Mouse (Mus musculus) neural tube, embryonic 15.5 days (tissue): Measurements from ENCODE around the gene Rbp2. TPM values are rescaled to one million over a fixed set of nuclear protein-coding genes. Genes with fewer than 3 reads are reported as not detected.

Experiments used
- ATAC-seq: fragments of 200-750 bp; cut with Nextera tagmentation; 2 replicates; pipeline ENCODE4 v1.8.0; 2017; ENCODE audit warnings: mild to moderate bottlenecking, moderate TSS enrichment, moderate library complexity; ENCODE audit not compliant: low FRiP score
- H3K27ac ChIP-seq: fragments of 300-500 bp; sonication (generic); replicated peaks from 2 replicates; pipeline ENCODE4 v1.5.1; 2015; ENCODE audit warnings: mild to moderate bottlenecking, inconsistent platforms
- H3K27me3 ChIP-seq: fragments of 300-500 bp; sonication (generic); replicated peaks from 2 replicates; pipeline ENCODE4 v1.6.1; 2015; ENCODE audit warnings: inconsistent platforms
- H3K36me3 ChIP-seq: fragments of 300-500 bp; sonication (generic); 2 replicates; pipeline ENCODE4 v1.6.1; 2015; ENCODE audit warnings: inconsistent platforms
- H3K4me1 ChIP-seq: fragments of 300-500 bp; sonication (generic); 2 replicates; pipeline ENCODE4 v1.6.1; 2015; ENCODE audit warnings: inconsistent platforms
- H3K4me2 ChIP-seq: fragments of 300-500 bp; sonication (generic); 2 replicates; pipeline ENCODE4 v1.6.1; 2015; ENCODE audit warnings: inconsistent platforms, mild to moderate bottlenecking, moderate library complexity
- H3K4me3 ChIP-seq: fragments of 300-500 bp; sonication (generic); replicated peaks from 2 replicates; pipeline ENCODE4 v1.5.1; 2015; ENCODE audit warnings: mild to moderate bottlenecking, inconsistent platforms
- H3K9ac ChIP-seq: fragments of 300-500 bp; sonication (generic); replicated peaks from 2 replicates; pipeline ENCODE4 v1.6.1; 2015; ENCODE audit warnings: mild to moderate bottlenecking, inconsistent platforms
- H3K9me3 ChIP-seq: fragments of 300-500 bp; sonication (generic); replicated peaks from 2 replicates; pipeline ENCODE4 v1.6.1; 2016; ENCODE audit warnings: inconsistent platforms
- WGBS: fragments of 180-500 bp; shearing (Covaris S2); methylation state at CpG from one replicate; pipeline ENCODE4 v1.1.7; 2015; ENCODE audit warnings: mixed read lengths; 5-methylcytosine and 5-hydroxymethylcytosine counted together
- polyA plus RNA-seq: library from polyadenylated mRNA; unstranded; fragments of >200 nt; fragmentation: Nextera tagmentation; extraction: Ambion mirVana; gene quantifications from 2 replicates; pipeline ENCODE4 v1.2.1, GENCODE M21; 2015

Rbp2 gene
- polyA plus RNA-seq, 1 experiment from 2014 or later: 1.4 TPM

DNA sequence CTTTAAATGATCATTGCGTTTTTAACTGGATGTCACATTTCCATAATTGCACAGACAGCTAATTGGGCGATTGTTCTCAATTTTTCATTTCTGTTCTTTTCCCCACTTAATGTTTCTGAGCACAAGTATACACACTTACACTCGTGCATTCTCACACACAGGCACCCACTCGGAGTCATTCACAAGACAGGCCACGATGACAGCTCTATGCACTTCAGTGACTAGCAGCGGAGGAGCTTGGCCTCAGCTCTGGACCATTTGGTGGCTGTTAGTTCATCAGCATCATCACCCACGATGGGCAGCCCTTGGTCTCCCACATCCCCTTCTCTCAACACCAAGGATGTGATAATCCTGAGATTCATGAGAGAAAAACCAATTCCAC is 39.6 kb downstream of the Rbp2 start:
- no peak overlapping the region for H3K4me2 ChIP-seq
- ATAC-seq: no peak
- no peaks in the 10 kb centered on the region for H3K27me3 ChIP-seq
- 30% methylated on average over 7 of the region's 7 CpGs for WGBS
- H3K4me3 ChIP-seq: no peak overlapping the region
- H3K9ac ChIP-seq: no peak overlapping the region
- peak overlapping the region; percentile 66; the same call in 1 of the 2 replicates for H3K27ac ChIP-seq
- H3K4me1 ChIP-seq: peaks cover 20% of the 10 kb centered on the region
- no peaks in the 10 kb centered on the region for H3K9me3 ChIP-seq
- H3K36me3 ChIP-seq: no peaks in the 10 kb centered on the region

DNA sequence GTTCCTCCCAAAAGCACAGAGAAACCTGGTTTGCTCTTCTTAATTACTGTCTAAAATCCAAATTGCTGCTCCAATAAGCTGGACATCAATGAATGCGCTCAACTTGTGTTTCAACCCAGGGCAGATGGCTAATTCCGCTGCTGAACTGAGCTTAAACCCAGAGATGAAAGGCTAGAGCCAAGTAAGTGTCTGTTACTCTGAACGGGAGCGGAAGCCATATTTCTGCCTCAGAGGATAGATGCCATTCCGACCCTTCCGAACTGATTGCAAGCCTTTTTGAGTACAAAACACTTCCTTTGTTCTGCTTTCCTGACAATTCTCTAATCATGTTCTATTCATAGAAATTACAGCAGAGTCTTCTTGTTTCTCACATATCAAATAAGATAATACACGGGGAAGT is 41.3 kb downstream of the Rbp2 start:
- no peak overlapping the region for H3K9ac ChIP-seq
- H3K4me2 ChIP-seq: no peak overlapping the region
- H3K27me3 ChIP-seq: no peaks in the 10 kb centered on the region
- no peak overlapping the region for H3K4me3 ChIP-seq
- H3K4me1 ChIP-seq: peaks cover 20% of the 10 kb centered on the region
- 75% methylated on average over 7 of the region's 7 CpGs for WGBS
- H3K36me3 ChIP-seq: no peaks in the 10 kb centered on the region
- H3K27ac ChIP-seq: no peak overlapping the region
- H3K9me3 ChIP-seq: no peaks in the 10 kb centered on the region
- ATAC-seq: no peak

DNA sequence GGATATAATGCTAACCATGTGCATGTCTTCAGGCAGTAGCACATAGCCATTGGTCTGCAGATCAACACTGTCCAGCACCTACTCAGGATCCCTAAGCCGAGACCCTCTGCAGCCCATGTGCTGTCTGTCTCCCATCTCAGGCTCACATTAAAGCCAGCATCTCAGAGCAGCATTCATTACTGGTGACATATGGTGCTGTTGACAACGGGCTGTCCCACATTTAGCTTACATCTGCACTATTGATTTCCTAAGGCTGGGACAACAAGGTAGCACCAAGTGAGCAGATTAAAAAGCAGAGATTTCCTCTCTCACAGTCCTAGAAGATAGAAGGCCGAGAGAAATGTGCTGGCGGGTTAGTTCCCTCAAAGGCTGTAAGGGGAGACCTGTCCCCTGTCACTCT is 43.9 kb downstream of the Rbp2 start:
- ATAC-seq: no peak
- WGBS: 77% methylated on average over 4 of the region's 4 CpGs
- H3K9me3 ChIP-seq: no peaks in the 10 kb centered on the region
- no peaks in the 10 kb centered on the region for H3K27me3 ChIP-seq
- no peak overlapping the region for H3K27ac ChIP-seq
- no peak overlapping the region for H3K4me3 ChIP-seq
- H3K4me2 ChIP-seq: no peak overlapping the region
- H3K36me3 ChIP-seq: no peaks in the 10 kb centered on the region
- peaks cover 9% of the 10 kb centered on the region for H3K4me1 ChIP-seq
- no peak overlapping the region for H3K9ac ChIP-seq

DNA sequence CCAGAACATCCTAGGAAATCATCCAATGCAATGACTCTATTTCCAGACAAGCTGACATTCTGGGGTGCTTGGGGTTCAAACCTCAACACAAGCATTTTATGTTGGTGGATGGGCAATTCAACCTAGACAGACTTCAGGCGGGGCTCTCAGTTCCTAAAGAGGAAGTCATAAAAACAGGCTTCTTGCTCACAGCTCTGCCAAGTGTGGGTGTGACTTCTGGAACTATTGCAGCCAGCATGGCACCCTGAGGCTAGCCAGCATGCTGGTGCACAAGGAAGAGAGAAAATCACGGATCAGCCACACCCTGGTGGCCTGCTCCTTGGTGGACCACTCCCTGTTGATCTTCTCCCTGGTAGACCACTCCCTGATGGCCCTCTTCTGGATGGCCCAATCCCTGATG is 45.1 kb downstream of the Rbp2 start:
- Histone ChIP-seq H3K4me2 (no peak overlapping the region), H3K36me3 (no peaks in the 10 kb centered on the region), H3K9me3 (no peaks in the 10 kb centered on the region), H3K9ac (no peak overlapping the region), H3K4me1 (no peaks in the 10 kb centered on the region), H3K4me3 (no peak overlapping the region), H3K27ac (no peak overlapping the region), H3K27me3 (no peaks in the 10 kb centered on the region)
- no peak for ATAC-seq
- 58% methylated on average over 2 of the region's 2 CpGs for WGBS

DNA sequence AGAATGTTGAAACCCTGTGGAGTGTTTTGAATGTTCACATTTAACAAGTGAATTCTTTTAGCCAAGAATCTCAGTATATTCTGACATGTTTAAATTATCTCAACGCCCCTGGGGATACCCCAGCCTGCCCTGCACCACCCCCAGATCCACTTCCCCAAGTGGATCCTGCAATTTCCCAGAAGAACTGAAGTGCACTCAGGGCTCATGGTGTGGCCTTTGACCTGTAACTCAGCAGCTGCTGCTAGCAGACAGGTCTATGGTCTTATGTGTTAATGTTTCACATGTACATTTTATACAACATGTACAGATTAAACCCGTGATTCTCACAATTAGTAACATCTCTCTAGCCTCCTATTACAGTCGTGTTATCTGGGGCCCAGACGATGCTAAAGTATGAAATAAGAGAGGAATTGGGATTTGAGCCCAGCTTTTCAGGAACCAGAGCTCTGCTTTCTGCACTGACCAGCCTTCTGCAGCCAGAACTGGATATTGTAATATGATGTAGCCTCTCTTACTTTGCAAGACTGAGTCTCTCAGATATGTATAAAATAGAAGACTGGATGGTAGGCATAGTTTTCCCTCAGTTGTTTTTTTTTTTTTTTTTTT is 48.9 kb downstream of the Rbp2 start:
- no peaks in the 10 kb centered on the region for H3K27me3 ChIP-seq
- H3K9ac ChIP-seq: no peak overlapping the region
- 79% methylated on average over 4 of the region's 4 CpGs for WGBS
- no peaks in the 10 kb centered on the region for H3K9me3 ChIP-seq
- H3K4me3 ChIP-seq: no peak overlapping the region
- ATAC-seq: no peak
- no peaks in the 10 kb centered on the region for H3K36me3 ChIP-seq
- H3K27ac ChIP-seq: no peak overlapping the region
- H3K4me1 ChIP-seq: peaks cover 7% of the 10 kb centered on the region
- H3K4me2 ChIP-seq: no peak overlapping the region

DNA sequence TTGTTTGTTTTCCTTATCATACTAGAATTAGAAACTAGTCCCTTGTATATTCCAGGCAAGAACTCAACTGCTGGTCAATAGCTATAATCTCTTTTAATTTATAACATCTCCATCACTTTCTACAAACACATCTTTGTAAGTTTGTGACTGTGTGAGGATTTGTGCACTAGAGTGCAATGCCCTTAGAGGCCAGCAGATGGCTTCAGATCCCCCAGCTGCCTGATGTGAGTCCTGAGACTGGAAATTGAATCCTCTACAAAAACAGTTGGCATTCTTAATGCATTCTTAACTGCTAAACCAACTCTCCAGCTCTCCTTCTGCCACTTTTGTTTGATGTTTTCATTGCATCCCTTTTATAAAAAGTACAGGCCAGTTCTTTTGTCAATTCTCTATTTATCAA is 49.8 kb downstream of the Rbp2 start:
- no peaks in the 10 kb centered on the region for H3K9me3 ChIP-seq
- no peak for ATAC-seq
- no peak overlapping the region for H3K4me3 ChIP-seq
- H3K4me2 ChIP-seq: no peak overlapping the region
- H3K27me3 ChIP-seq: peaks cover 3% of the 10 kb centered on the region; the same call in 1 of the 2 replicates
- H3K4me1 ChIP-seq: peaks cover 7% of the 10 kb centered on the region
- H3K27ac ChIP-seq: no peak overlapping the region
- no peaks in the 10 kb centered on the region for H3K36me3 ChIP-seq
- no peak overlapping the region for H3K9ac ChIP-seq

DNA sequence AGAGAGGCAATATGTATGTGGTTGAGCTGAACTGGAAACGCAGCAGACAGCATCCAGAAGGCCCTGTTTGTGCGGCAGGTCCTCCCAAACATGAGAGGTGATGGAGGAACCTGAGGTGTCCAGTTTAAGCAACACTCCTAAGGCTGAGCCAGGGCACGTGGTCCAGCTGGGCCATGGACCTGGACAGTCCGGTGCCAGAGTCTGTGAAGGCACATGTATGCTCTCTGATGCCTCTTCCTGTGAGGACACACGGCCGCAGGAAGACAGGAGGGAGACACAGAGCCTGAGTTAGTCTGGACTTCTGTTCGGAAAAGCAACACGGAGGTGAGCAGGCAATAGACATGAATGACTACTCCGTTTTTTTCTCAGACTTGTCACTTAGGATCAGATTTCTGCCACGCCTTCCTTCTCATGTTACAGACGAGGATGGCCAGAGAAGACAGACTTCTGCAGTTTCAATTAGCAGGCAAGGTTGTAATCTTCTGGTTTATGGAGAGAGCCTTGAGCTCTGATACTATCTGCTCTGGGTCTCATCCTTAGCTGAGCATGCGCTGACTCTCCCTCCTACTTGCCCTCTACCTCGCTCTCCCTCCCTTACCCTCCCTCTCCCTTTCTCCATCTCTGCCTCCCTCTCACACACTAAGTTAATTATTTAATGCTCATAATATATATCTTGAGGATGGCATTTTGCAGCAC is 52.2 kb downstream of the Rbp2 start:
- Histone ChIP-seq H3K9ac (peak overlapping the region; percentile 26; the same call in 1 of the 2 replicates), H3K36me3 (no peaks in the 10 kb centered on the region), H3K4me2 (peak overlapping the region; percentile 48), H3K27me3 (peaks cover 3% of the 10 kb centered on the region; the same call in 1 of the 2 replicates), H3K4me1 (peaks cover 7% of the 10 kb centered on the region), H3K27ac (no peak overlapping the region), H3K4me3 (0 out of 2 replicates have a peak overlapping the region, but pooled peaks have one; percentile 3), H3K9me3 (no peaks in the 10 kb centered on the region)
- WGBS: 42% methylated on average over 13 of the region's 13 CpGs
- ATAC-seq: peak; percentile 79

DNA sequence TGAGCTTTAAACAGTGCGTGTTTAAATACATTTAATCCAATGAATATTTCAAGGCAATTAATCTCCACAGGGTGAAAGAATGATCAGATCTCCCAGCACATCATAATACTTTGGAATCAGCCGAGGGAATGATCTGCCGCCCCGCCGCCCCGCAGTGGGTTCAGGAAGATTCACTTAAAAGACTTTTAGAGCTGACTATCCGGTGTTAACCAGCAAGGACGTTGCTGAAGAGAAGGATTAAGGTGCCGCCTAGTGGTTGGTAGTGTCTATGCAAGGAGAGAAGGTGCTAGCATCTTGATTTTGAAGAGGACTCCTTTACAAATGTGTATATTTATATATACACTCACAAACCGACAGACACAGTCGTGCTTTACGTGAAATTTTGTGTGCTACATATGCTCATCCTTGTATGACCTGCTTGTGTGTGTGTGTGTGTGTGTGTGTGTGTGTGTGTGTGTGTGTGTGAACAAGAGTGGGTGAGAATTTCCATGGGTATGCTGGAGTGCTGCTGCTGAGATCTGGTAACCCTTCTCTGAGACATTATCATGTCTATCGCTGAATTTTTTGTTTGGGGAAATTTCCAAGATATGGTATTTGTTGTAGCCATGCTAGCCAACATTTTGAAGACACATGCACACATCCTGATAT is 52.9 kb downstream of the Rbp2 start:
- H3K36me3 ChIP-seq: no peaks in the 10 kb centered on the region
- H3K9me3 ChIP-seq: no peaks in the 10 kb centered on the region
- 0 out of 2 replicates have a peak overlapping the region, but pooled peaks have one; percentile 3 for H3K4me3 ChIP-seq
- H3K9ac ChIP-seq: 0 out of 2 replicates have a peak overlapping the region, but pooled peaks have one; percentile 26
- H3K27ac ChIP-seq: no peak overlapping the region
- ATAC-seq: peak; percentile 87; the same call in 1 of the 2 replicates
- 3% methylated on average over 13 of the region's 13 CpGs for WGBS
- H3K4me2 ChIP-seq: peak overlapping the region; percentile 48
- H3K27me3 ChIP-seq: peaks cover 3% of the 10 kb centered on the region; the same call in 1 of the 2 replicates
- peaks cover 7% of the 10 kb centered on the region for H3K4me1 ChIP-seq

DNA sequence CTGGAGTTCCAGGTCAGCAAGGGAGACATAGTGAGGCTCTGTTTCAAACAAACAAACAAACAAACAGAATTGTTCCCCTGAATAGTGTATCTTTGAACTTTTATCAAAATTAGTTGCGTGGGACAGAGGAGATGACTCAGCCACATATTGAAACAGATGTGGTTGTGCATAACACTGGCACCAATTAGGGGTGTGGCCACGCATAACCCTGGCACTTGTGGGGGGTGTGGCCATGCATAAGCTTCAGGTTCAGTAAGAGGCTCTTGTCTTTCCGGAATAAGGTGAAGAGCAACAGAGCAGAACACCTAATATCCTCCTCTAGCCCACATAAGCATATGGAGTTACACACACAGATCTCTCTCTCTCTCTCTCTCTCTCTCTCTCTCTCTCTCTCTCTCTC is 58.1 kb downstream of the Rbp2 start:
- 89% methylated on average over 3 of the region's 3 CpGs for WGBS
- Histone ChIP-seq H3K27me3 (peaks cover 3% of the 10 kb centered on the region; the same call in 1 of the 2 replicates), H3K4me3 (no peak overlapping the region), H3K4me2 (no peak overlapping the region), H3K36me3 (no peaks in the 10 kb centered on the region), H3K4me1 (no peaks in the 10 kb centered on the region), H3K9me3 (no peaks in the 10 kb centered on the region), H3K27ac (no peak overlapping the region), H3K9ac (no peak overlapping the region)
- no peak for ATAC-seq

Other genes starting within 250 kb of the Rbp2 start
- 2.2 and 4.6 TPM in 2 replicates for gene Nmnat3, start 198.7 kb upstream of the Rbp2 start, polyA plus RNA-seq
- gene Rbp1, start 63.2 kb upstream of the Rbp2 start, polyA plus RNA-seq: 67.5 and 74.8 TPM in 2 replicates
- 112 and 124 TPM in 2 replicates for gene Copb2, start 77.6 kb downstream of the Rbp2 start, polyA plus RNA-seq
- 55.3 and 58.2 TPM in 2 replicates for gene Mrps22, start 115.5 kb downstream of the Rbp2 start, polyA plus RNA-seq